Mouse (Mus musculus): ENCODE results near the gene Carhsp1. TPM values are rescaled to one million over a fixed set of nuclear protein-coding genes. Genes with fewer than 3 reads are reported as not detected.

Gene Carhsp1
- polyA plus RNA-seq, 1 experiment: 80.6 TPM

GRCm38 (mm10) chr16:8658764-8659163 lies 13.2 kb downstream of the Carhsp1 start:
- H3K27me3 ChIP-seq (ENCODE audit: control insufficient read depth, insufficient read depth, low read length): no peaks in the 10 kb centered on the region
- H3K36me3 ChIP-seq (ENCODE audit: control insufficient read depth, insufficient read depth, low read length): peaks cover 2% of the 10 kb centered on the region; the same call in 1 of the 2 replicates
- no peak overlapping the region for H3K4me3 ChIP-seq (ENCODE audit: control insufficient read depth, low read depth, low read length)
- H3K4me1 ChIP-seq (ENCODE audit: control insufficient read depth, insufficient read depth, low read length): no peaks in the 10 kb centered on the region
- no peak for TF ChIP-seq CTCF (IDR thresholded peaks at IDR 0.05; ENCODE audit: control insufficient read depth, insufficient read depth, insufficient replicate concordance, low read depth, low read length)
- TF ChIP-seq POLR2A (IDR thresholded peaks at IDR 0.05; ENCODE audit: control insufficient read depth, low read depth, low read length): no peak
- H3K27ac ChIP-seq (ENCODE audit: control insufficient read depth, insufficient read depth, low read depth, low read length): no peak overlapping the region

GRCm38 (mm10) chr16:8658349-8658748 lies 13.6 kb downstream of the Carhsp1 start:
- H3K36me3 ChIP-seq (ENCODE audit: control insufficient read depth, insufficient read depth, low read length): peaks cover 2% of the 10 kb centered on the region; the same call in 1 of the 2 replicates
- TF ChIP-seq POLR2A (IDR thresholded peaks at IDR 0.05; ENCODE audit: control insufficient read depth, low read depth, low read length): no peak
- TF ChIP-seq CTCF (IDR thresholded peaks at IDR 0.05; ENCODE audit: control insufficient read depth, insufficient read depth, insufficient replicate concordance, low read depth, low read length): no peak

GRCm38 (mm10) chr16:8656256-8656655 lies 15.7 kb downstream of the Carhsp1 start:
- H3K36me3 ChIP-seq (ENCODE audit: control insufficient read depth, insufficient read depth, low read length): peaks cover 2% of the 10 kb centered on the region
- H3K4me3 ChIP-seq (ENCODE audit: control insufficient read depth, low read depth, low read length): no peak overlapping the region
- H3K27me3 ChIP-seq (ENCODE audit: control insufficient read depth, insufficient read depth, low read length): no peaks in the 10 kb centered on the region
- TF ChIP-seq POLR2A (IDR thresholded peaks at IDR 0.05; ENCODE audit: control insufficient read depth, low read depth, low read length) (no peak), CTCF (IDR thresholded peaks at IDR 0.05; ENCODE audit: control insufficient read depth, insufficient read depth, insufficient replicate concordance, low read depth, low read length) (no peak)
- no peak overlapping the region for H3K27ac ChIP-seq (ENCODE audit: control insufficient read depth, insufficient read depth, low read depth, low read length)
- H3K4me1 ChIP-seq (ENCODE audit: control insufficient read depth, insufficient read depth, low read length): no peaks in the 10 kb centered on the region

More at GRCm38 (mm10) chr16:8658349-8658748, 13.6 kb downstream of the Carhsp1 start:
- no peaks in the 10 kb centered on the region for H3K4me1 ChIP-seq (ENCODE audit: control insufficient read depth, insufficient read depth, low read length)
- H3K27me3 ChIP-seq (ENCODE audit: control insufficient read depth, insufficient read depth, low read length): no peaks in the 10 kb centered on the region
- H3K27ac ChIP-seq (ENCODE audit: control insufficient read depth, insufficient read depth, low read depth, low read length): no peak overlapping the region
- no peak overlapping the region for H3K4me3 ChIP-seq (ENCODE audit: control insufficient read depth, low read depth, low read length)

- no peak for TF ChIP-seq CTCF (IDR thresholded peaks at IDR 0.05; ENCODE audit: control insufficient read depth, insufficient read depth, insufficient replicate concordance, low read depth, low read length)
- no peak for TF ChIP-seq POLR2A (IDR thresholded peaks at IDR 0.05; ENCODE audit: control insufficient read depth, low read depth, low read length)
- peaks cover 2% of the 10 kb centered on the region for H3K36me3 ChIP-seq (ENCODE audit: control insufficient read depth, insufficient read depth, low read length)
- H3K27ac ChIP-seq (ENCODE audit: control insufficient read depth, insufficient read depth, low read depth, low read length): no peak overlapping the region
- H3K4me1 ChIP-seq (ENCODE audit: control insufficient read depth, insufficient read depth, low read length): no peaks in the 10 kb centered on the region
- no peak overlapping the region for H3K4me3 ChIP-seq (ENCODE audit: control insufficient read depth, low read depth, low read length)
- H3K27me3 ChIP-seq (ENCODE audit: control insufficient read depth, insufficient read depth, low read length): no peaks in the 10 kb centered on the region
Observed at GRCm38 (mm10) chr16:8655599-8655998, 16.4 kb downstream of the Carhsp1 start.

GRCm38 (mm10) chr16:8655108-8655507 lies 16.8 kb downstream of the Carhsp1 start:
- Histone ChIP-seq H3K4me1 (ENCODE audit: control insufficient read depth, insufficient read depth, low read length) (no peaks in the 10 kb centered on the region), H3K27ac (ENCODE audit: control insufficient read depth, insufficient read depth, low read depth, low read length) (no peak overlapping the region), H3K36me3 (ENCODE audit: control insufficient read depth, insufficient read depth, low read length) (peaks cover 2% of the 10 kb centered on the region), H3K4me3 (ENCODE audit: control insufficient read depth, low read depth, low read length) (no peak overlapping the region), H3K27me3 (ENCODE audit: control insufficient read depth, insufficient read depth, low read length) (no peaks in the 10 kb centered on the region)
- no peak for TF ChIP-seq CTCF (IDR thresholded peaks at IDR 0.05; ENCODE audit: control insufficient read depth, insufficient read depth, insufficient replicate concordance, low read depth, low read length)
- no peak for TF ChIP-seq POLR2A (IDR thresholded peaks at IDR 0.05; ENCODE audit: control insufficient read depth, low read depth, low read length)

GRCm38 (mm10) chr16:8650007-8650406 lies 21.9 kb downstream of the Carhsp1 start:
- Histone ChIP-seq H3K27me3 (ENCODE audit: control insufficient read depth, insufficient read depth, low read length) (no peaks in the 10 kb centered on the region), H3K4me3 (ENCODE audit: control insufficient read depth, low read depth, low read length) (no peak overlapping the region), H3K4me1 (ENCODE audit: control insufficient read depth, insufficient read depth, low read length) (no peaks in the 10 kb centered on the region), H3K27ac (ENCODE audit: control insufficient read depth, insufficient read depth, low read depth, low read length) (no peak overlapping the region), H3K36me3 (ENCODE audit: control insufficient read depth, insufficient read depth, low read length) (peaks cover 1% of the 10 kb centered on the region)
- TF ChIP-seq CTCF (IDR thresholded peaks at IDR 0.05; ENCODE audit: control insufficient read depth, insufficient read depth, insufficient replicate concordance, low read depth, low read length): no peak
- TF ChIP-seq POLR2A (IDR thresholded peaks at IDR 0.05; ENCODE audit: control insufficient read depth, low read depth, low read length): no peak

- peaks cover 6% of the 10 kb centered on the region for H3K36me3 ChIP-seq (ENCODE audit: control insufficient read depth, insufficient read depth, low read length)
- no peaks in the 10 kb centered on the region for H3K27me3 ChIP-seq (ENCODE audit: control insufficient read depth, insufficient read depth, low read length)
- no peaks in the 10 kb centered on the region for H3K4me1 ChIP-seq (ENCODE audit: control insufficient read depth, insufficient read depth, low read length)
- TF ChIP-seq POLR2A (IDR thresholded peaks at IDR 0.05; ENCODE audit: control insufficient read depth, low read depth, low read length) (no peak), CTCF (IDR thresholded peaks at IDR 0.05; ENCODE audit: control insufficient read depth, insufficient read depth, insufficient replicate concordance, low read depth, low read length) (no peak)
- H3K27ac ChIP-seq (ENCODE audit: control insufficient read depth, insufficient read depth, low read depth, low read length): peak overlapping the region; percentile 44
- H3K4me3 ChIP-seq (ENCODE audit: control insufficient read depth, low read depth, low read length): no peak overlapping the region
Observed at GRCm38 (mm10) chr16:8645546-8645945, 26.4 kb downstream of the Carhsp1 start.

DNA sequence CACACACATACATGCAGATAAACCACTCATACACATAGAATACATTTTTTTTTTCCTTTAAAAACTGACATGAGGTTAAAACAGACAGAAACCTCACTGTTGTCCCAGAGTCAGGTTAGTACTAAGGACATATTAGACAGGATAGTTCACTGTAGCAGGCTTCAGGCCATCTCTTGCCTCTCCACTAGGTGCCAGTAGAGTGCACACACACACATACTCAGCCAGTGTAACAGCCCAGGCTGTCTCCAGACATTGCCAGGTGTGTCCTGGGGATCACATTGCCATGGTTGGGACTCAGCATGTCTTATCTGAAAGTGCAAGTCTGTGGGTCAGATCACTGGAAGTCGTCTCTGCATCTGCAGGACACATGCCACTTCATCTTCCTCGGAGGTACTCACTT lies 28.1 kb downstream of the Carhsp1 start:
- no peak overlapping the region for H3K27ac ChIP-seq (ENCODE audit: control insufficient read depth, insufficient read depth, low read depth, low read length)
- H3K36me3 ChIP-seq (ENCODE audit: control insufficient read depth, insufficient read depth, low read length): peaks cover 6% of the 10 kb centered on the region
- TF ChIP-seq CTCF (IDR thresholded peaks at IDR 0.05; ENCODE audit: control insufficient read depth, insufficient read depth, insufficient replicate concordance, low read depth, low read length) (peak; percentile 65; the same call in 1 of the 2 replicates), POLR2A (IDR thresholded peaks at IDR 0.05; ENCODE audit: control insufficient read depth, low read depth, low read length) (no peak)
- no peak overlapping the region for H3K4me3 ChIP-seq (ENCODE audit: control insufficient read depth, low read depth, low read length)
- no peaks in the 10 kb centered on the region for H3K27me3 ChIP-seq (ENCODE audit: control insufficient read depth, insufficient read depth, low read length)
- no peaks in the 10 kb centered on the region for H3K4me1 ChIP-seq (ENCODE audit: control insufficient read depth, insufficient read depth, low read length)

All from testis, adult 2 months (tissue).